Mouse (Mus musculus) limb, embryonic 14.5 days (tissue): ENCODE data around the gene Rnf130. TPM values are rescaled to one million over a fixed set of nuclear protein-coding genes. Genes with fewer than 3 reads are reported as not detected.
A peak's percentile ranks its signal among the peaks of the same experiment; 100 is the strongest.

ENCODE experiments used
- ATAC-seq: fragments of 200-750 bp; cut with Nextera tagmentation; 2 replicates; pipeline ENCODE4 v1.8.0; 2017; ENCODE audit warnings: low read depth, moderate number of reproducible peaks, moderate TSS enrichment; ENCODE audit not compliant: low FRiP score
- DNase-seq: peaks from one replicate; pipeline ENCODE4 v3.0.0-alpha.2; 2015; ENCODE audit warnings: low spot score
- H3K27ac ChIP-seq: fragments of 300-500 bp; sonication (generic); replicated peaks from 2 replicates; pipeline ENCODE4 v1.5.1; 2014; ENCODE audit warnings: low read depth, mild to moderate bottlenecking, low read length, moderate library complexity, mixed read lengths
- H3K27me3 ChIP-seq: fragments of 300-500 bp; sonication (generic); 2 replicates; pipeline ENCODE4 v1.6.1; 2014; ENCODE audit warnings: low read length, mixed read lengths; ENCODE audit not compliant: control insufficient read depth, insufficient read depth
- H3K36me3 ChIP-seq: fragments of 300-500 bp; sonication (generic); 2 replicates; pipeline ENCODE4 v1.6.1; 2014; ENCODE audit warnings: mild to moderate bottlenecking, low read length, moderate library complexity, mixed read lengths; ENCODE audit not compliant: control insufficient read depth, insufficient read depth
- H3K4me1 ChIP-seq: fragments of 300-500 bp; sonication (generic); 2 replicates; pipeline ENCODE4 v1.6.1; 2014; ENCODE audit warnings: antibody characterized with exemption, low read length, mixed read lengths; ENCODE audit not compliant: control insufficient read depth, insufficient read depth
- H3K4me2 ChIP-seq: fragments of 300-500 bp; sonication (generic); replicated peaks from 2 replicates; pipeline ENCODE4 v1.6.1; 2014; ENCODE audit warnings: low read depth, mild to moderate bottlenecking, low read length, moderate library complexity; ENCODE audit not compliant: severe bottlenecking
- H3K4me3 ChIP-seq: fragments of 300-500 bp; sonication (generic); replicated peaks from 2 replicates; pipeline ENCODE4 v1.5.1; 2014; ENCODE audit warnings: low read length
- H3K9ac ChIP-seq: fragments of 300-500 bp; sonication (generic); 2 replicates; pipeline ENCODE4 v1.6.1; 2014; ENCODE audit warnings: mild to moderate bottlenecking, low read depth, low read length, moderate library complexity; ENCODE audit not compliant: severe bottlenecking
- H3K9me3 ChIP-seq: fragments of 300-500 bp; sonication (generic); 2 replicates; pipeline ENCODE4 v1.6.1; 2016; ENCODE audit warnings: low read length; ENCODE audit not compliant: control insufficient read depth
- POLR2A ChIP-seq: fragments of 200-500 bp; IDR thresholded peaks from 2 replicates; pipeline ENCODE4 v1.8.0; 2012; ENCODE audit warnings: inconsistent platforms, mild to moderate bottlenecking, moderate library complexity, borderline replicate concordance; ENCODE audit not compliant: insufficient read depth, insufficient read length; ENCODE audit errors: extremely low read depth
- WGBS: fragments of 180-500 bp; shearing (Covaris S2); extraction: QIAGEN DNeasy Blood & Tissue Kit; methylation state at CpG from one replicate; pipeline ENCODE4 v1.1.7; 2014; 5-methylcytosine and 5-hydroxymethylcytosine counted together
- polyA plus RNA-seq, 2 experiments: library from polyadenylated mRNA; depleted of rRNA in 1 of 2; stranded (reverse) in 1 of 2; unstranded in 1 of 2; fragments of >200 nt; fragmentation: Nextera tagmentation in 1 of 2; extraction: Ambion mirVana in 1 of 2; gene quantifications; 2 replicates each; pipeline versions ENCODE4 v1.2.1 to v1.2.3; 2012 to 2014

The Rnf130 gene
- polyA plus RNA-seq, 2 experiments = 56.7 to 90.3 TPM

GRCm38 (mm10) chr11:50013016-50013415 lies 12.1 kb upstream of the Rnf130 start:
- no peak overlapping the region for H3K4me3 ChIP-seq
- TF ChIP-seq POLR2A = no peak
- H3K9me3 ChIP-seq = no peaks in the 10 kb centered on the region
- no peaks in the 10 kb centered on the region for H3K27me3 ChIP-seq
- H3K4me2 ChIP-seq = no peak overlapping the region
- ATAC-seq (no peak), DNase-seq (no peak)
- H3K36me3 ChIP-seq = no peaks in the 10 kb centered on the region
- peaks cover 6% of the 10 kb centered on the region for H3K4me1 ChIP-seq
- WGBS = 89% methylated on average over 4 of the region's 6 CpGs
- H3K9ac ChIP-seq = no peak overlapping the region
- no peak overlapping the region for H3K27ac ChIP-seq

GRCm38 (mm10) chr11:50016503-50016902 lies 8.6 kb upstream of the Rnf130 start:
- 71% methylated on average over 5 of the region's 5 CpGs for WGBS
- H3K4me3 ChIP-seq = no peak overlapping the region
- ATAC-seq = no peak
- H3K4me1 ChIP-seq = no peaks in the 10 kb centered on the region
- no peak overlapping the region for H3K27ac ChIP-seq
- no peaks in the 10 kb centered on the region for H3K9me3 ChIP-seq
- no peak for DNase-seq
- no peak for TF ChIP-seq POLR2A
- H3K27me3 ChIP-seq = no peaks in the 10 kb centered on the region
- H3K4me2 ChIP-seq = no peak overlapping the region
- no peaks in the 10 kb centered on the region for H3K36me3 ChIP-seq
- no peak overlapping the region for H3K9ac ChIP-seq

GRCm38 (mm10) chr11:50017511-50017910 lies 7.6 kb upstream of the Rnf130 start:
- H3K4me3 ChIP-seq = no peak overlapping the region
- 80% methylated on average over 7 of the region's 7 CpGs for WGBS
- ATAC-seq = no peak
- no peak overlapping the region for H3K27ac ChIP-seq
- H3K9me3 ChIP-seq = no peaks in the 10 kb centered on the region
- H3K36me3 ChIP-seq = no peaks in the 10 kb centered on the region
- no peaks in the 10 kb centered on the region for H3K27me3 ChIP-seq
- DNase-seq = no peak
- H3K4me1 ChIP-seq = no peaks in the 10 kb centered on the region
- no peak for TF ChIP-seq POLR2A
- no peak overlapping the region for H3K9ac ChIP-seq
- H3K4me2 ChIP-seq = no peak overlapping the region

GRCm38 (mm10) chr11:50018848-50019247 lies 6.3 kb upstream of the Rnf130 start:
- Histone ChIP-seq H3K4me2 (no peak overlapping the region), H3K9ac (no peak overlapping the region), H3K4me3 (no peak overlapping the region), H3K4me1 (no peaks in the 10 kb centered on the region), H3K27me3 (no peaks in the 10 kb centered on the region), H3K27ac (no peak overlapping the region), H3K36me3 (no peaks in the 10 kb centered on the region), H3K9me3 (no peaks in the 10 kb centered on the region)
- DNase-seq (no peak), ATAC-seq (no peak)
- no peak for TF ChIP-seq POLR2A

- Histone ChIP-seq H3K9ac (no peak overlapping the region), H3K36me3 (no peaks in the 10 kb centered on the region), H3K27ac (no peak overlapping the region), H3K27me3 (no peaks in the 10 kb centered on the region), H3K4me1 (peaks cover 6% of the 10 kb centered on the region), H3K9me3 (no peaks in the 10 kb centered on the region), H3K4me2 (no peak overlapping the region), H3K4me3 (no peak overlapping the region)
- ATAC-seq (no peak), DNase-seq (no peak)
- 75% methylated on average over 3 of the region's 3 CpGs for WGBS
- TF ChIP-seq POLR2A = no peak
Measured at GRCm38 (mm10) chr11:50022085-50022484, 3.1 kb upstream of the Rnf130 start.

GRCm38 (mm10) chr11:50024445-50024832 lies 707 bp upstream of the Rnf130 start:
- no peak for TF ChIP-seq POLR2A
- no peaks in the 10 kb centered on the region for H3K9me3 ChIP-seq
- peaks cover 18% of the 10 kb centered on the region for H3K4me1 ChIP-seq
- peak overlapping the region; percentile 63 for H3K4me2 ChIP-seq
- H3K27ac ChIP-seq = no peak overlapping the region
- peak overlapping the region; percentile 97 for H3K4me3 ChIP-seq
- no peaks in the 10 kb centered on the region for H3K27me3 ChIP-seq
- H3K9ac ChIP-seq = no peak overlapping the region
- ATAC-seq = 0 out of 2 replicates have a peak, but pooled peaks have one; percentile 14
- WGBS = 57% methylated on average over 6 of the region's 6 CpGs
- H3K36me3 ChIP-seq = no peaks in the 10 kb centered on the region
- DNase-seq = peak; percentile 9
